Mouse (Mus musculus): ENCODE data around the gene Ensa. TPM values are rescaled to one million over a fixed set of nuclear protein-coding genes. Genes with fewer than 3 reads are reported as not detected.
A peak's percentile ranks its signal among the peaks of the same experiment; 100 is the strongest.
"Not testable (repeated sequence)": the region's sequence is repeated elsewhere in the genome, so short reads cannot be mapped to it uniquely, and the experiment has no call there.

Gene Ensa
- polyA plus RNA-seq, 1 experiment from 2014 or later, result 61.6 TPM

DNA sequence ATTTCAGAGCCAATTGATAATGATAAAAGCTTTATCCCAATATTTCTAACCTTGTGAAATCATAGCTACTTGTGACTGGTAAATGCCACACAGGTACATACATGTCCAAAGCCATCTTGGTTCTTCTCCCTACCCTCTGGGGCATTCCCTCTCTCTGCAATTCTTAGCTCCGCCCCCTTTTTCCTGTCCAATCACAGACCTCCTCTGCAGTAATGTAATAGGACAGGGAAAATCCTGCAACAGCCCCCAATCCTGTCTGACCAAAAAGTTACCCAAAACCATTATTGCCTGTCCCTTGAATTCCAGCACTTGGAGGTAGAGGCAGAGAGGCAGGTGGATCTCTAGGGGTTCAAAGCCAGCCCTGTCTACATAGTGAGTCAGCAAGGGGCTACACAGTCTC is 3.6 kb upstream of the Ensa start:
- no peak overlapping the region for H3K4me3 ChIP-seq (ENCODE audit: low read length)
- peaks cover 12% of the 10 kb centered on the region for H3K36me3 ChIP-seq (ENCODE audit: control insufficient read depth, insufficient read depth, low read length)
- H3K4me1 ChIP-seq (replicated peaks; ENCODE audit: control insufficient read depth, insufficient read depth, low read length), result peaks cover 6% of the 10 kb centered on the region
- no peak overlapping the region for H3K27ac ChIP-seq (ENCODE audit: low read length)
- no peak for ATAC-seq (ENCODE audit: low read depth)
- no peaks in the 10 kb centered on the region for H3K9me3 ChIP-seq (ENCODE audit: control insufficient read depth, low read length)
- H3K9ac ChIP-seq (ENCODE audit: low read length), result no peak overlapping the region
- WGBS, result 67% methylated on average over 1 of the region's 1 CpGs
- no peak overlapping the region for H3K4me2 ChIP-seq (ENCODE audit: low read depth, low read length)
- no peaks in the 10 kb centered on the region for H3K27me3 ChIP-seq (ENCODE audit: control insufficient read depth, insufficient read depth, low read depth, low read length)

- H3K4me2 ChIP-seq (ENCODE audit: low read depth, low read length); H3K9ac ChIP-seq (ENCODE audit: low read length); H3K27me3 ChIP-seq (ENCODE audit: control insufficient read depth, insufficient read depth, low read depth, low read length); H3K9me3 ChIP-seq (ENCODE audit: control insufficient read depth, low read length); H3K4me1 ChIP-seq (replicated peaks; ENCODE audit: control insufficient read depth, insufficient read depth, low read length); H3K4me3 ChIP-seq (ENCODE audit: low read length); H3K27ac ChIP-seq (ENCODE audit: low read length); ATAC-seq (ENCODE audit: low read depth): not testable (repeated sequence)
- WGBS, result 90% methylated on average over 19 of the region's 20 CpGs
- peaks cover 14% of the 10 kb centered on the region for H3K36me3 ChIP-seq (ENCODE audit: control insufficient read depth, insufficient read depth, low read length)
Measured at GRCm38 (mm10) chr3:95622421-95622820, 2.4 kb upstream of the Ensa start.

- ATAC-seq (ENCODE audit: low read depth), result no peak
- Histone ChIP-seq H3K36me3 (ENCODE audit: control insufficient read depth, insufficient read depth, low read length) (peaks cover 17% of the 10 kb centered on the region), H3K9me3 (ENCODE audit: control insufficient read depth, low read length) (no peaks in the 10 kb centered on the region), H3K9ac (ENCODE audit: low read length) (no peak overlapping the region), H3K27me3 (ENCODE audit: control insufficient read depth, insufficient read depth, low read depth, low read length) (no peaks in the 10 kb centered on the region), H3K4me3 (ENCODE audit: low read length) (no peak overlapping the region), H3K27ac (ENCODE audit: low read length) (no peak overlapping the region), H3K4me1 (replicated peaks; ENCODE audit: control insufficient read depth, insufficient read depth, low read length) (peaks cover 9% of the 10 kb centered on the region), H3K4me2 (ENCODE audit: low read depth, low read length) (no peak overlapping the region)
- WGBS, result 73% methylated on average over 2 of the region's 2 CpGs
Measured at GRCm38 (mm10) chr3:95623551-95623950, 1.2 kb upstream of the Ensa start.

DNA sequence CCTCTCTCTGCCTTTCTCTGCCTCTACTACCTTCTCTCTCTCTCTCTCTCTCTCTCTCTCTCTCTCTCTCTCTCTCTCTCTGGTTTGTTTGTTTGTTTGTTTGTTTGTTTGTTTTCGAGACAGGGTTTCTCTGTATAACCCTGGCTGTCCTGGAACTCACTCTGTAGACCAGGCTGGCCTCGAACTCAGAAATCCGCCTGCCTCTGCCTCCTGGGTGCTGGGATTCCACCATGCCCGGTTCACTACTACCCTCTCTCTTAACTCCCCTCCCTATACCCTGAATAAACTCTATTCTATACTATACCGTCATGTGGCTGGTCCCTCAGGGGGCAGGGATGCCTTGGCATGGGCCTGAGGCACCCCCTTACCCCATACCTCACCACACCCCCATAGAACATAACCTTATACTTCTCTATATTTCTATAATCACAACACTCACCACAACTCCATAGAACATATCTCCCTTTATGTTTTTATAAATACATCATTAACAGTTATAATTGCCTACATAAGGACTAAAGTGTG is 740 bp upstream of the Ensa start:
- H3K4me2 ChIP-seq (ENCODE audit: low read depth, low read length), result peak overlapping the region; percentile 62
- H3K9ac ChIP-seq (ENCODE audit: low read length), result peak overlapping the region; percentile 67; the same call in 1 of the 2 replicates

GRCm38 (mm10) chr3:95627763-95628162 is 3.0 kb downstream of the Ensa start:
- H3K4me2 ChIP-seq (ENCODE audit: low read depth, low read length), result no peak overlapping the region
- ATAC-seq (ENCODE audit: low read depth), result no peak
- H3K27me3 ChIP-seq (ENCODE audit: control insufficient read depth, insufficient read depth, low read depth, low read length), result no peaks in the 10 kb centered on the region
- H3K9me3 ChIP-seq (ENCODE audit: control insufficient read depth, low read length), result no peaks in the 10 kb centered on the region
- WGBS, result 77% methylated on average over 5 of the region's 5 CpGs
- H3K36me3 ChIP-seq (ENCODE audit: control insufficient read depth, insufficient read depth, low read length), result peaks cover 36% of the 10 kb centered on the region
- H3K27ac ChIP-seq (ENCODE audit: low read length), result no peak overlapping the region
- H3K4me3 ChIP-seq (ENCODE audit: low read length), result no peak overlapping the region
- H3K9ac ChIP-seq (ENCODE audit: low read length), result no peak overlapping the region
- peaks cover 9% of the 10 kb centered on the region for H3K4me1 ChIP-seq (replicated peaks; ENCODE audit: control insufficient read depth, insufficient read depth, low read length)

More for the DNA sequence above, 740 bp upstream of the Ensa start:
- H3K4me1 ChIP-seq (replicated peaks; ENCODE audit: control insufficient read depth, insufficient read depth, low read length); H3K9me3 ChIP-seq (ENCODE audit: control insufficient read depth, low read length); ATAC-seq (ENCODE audit: low read depth); H3K27me3 ChIP-seq (ENCODE audit: control insufficient read depth, insufficient read depth, low read depth, low read length): not testable (repeated sequence)
- WGBS, result 65% methylated on average over 5 of the region's 5 CpGs
- Histone ChIP-seq H3K4me3 (ENCODE audit: low read length) (peak overlapping the region; percentile 80), H3K36me3 (ENCODE audit: control insufficient read depth, insufficient read depth, low read length) (peaks cover 22% of the 10 kb centered on the region), H3K27ac (ENCODE audit: low read length) (peak overlapping the region; percentile 94)

DNA sequence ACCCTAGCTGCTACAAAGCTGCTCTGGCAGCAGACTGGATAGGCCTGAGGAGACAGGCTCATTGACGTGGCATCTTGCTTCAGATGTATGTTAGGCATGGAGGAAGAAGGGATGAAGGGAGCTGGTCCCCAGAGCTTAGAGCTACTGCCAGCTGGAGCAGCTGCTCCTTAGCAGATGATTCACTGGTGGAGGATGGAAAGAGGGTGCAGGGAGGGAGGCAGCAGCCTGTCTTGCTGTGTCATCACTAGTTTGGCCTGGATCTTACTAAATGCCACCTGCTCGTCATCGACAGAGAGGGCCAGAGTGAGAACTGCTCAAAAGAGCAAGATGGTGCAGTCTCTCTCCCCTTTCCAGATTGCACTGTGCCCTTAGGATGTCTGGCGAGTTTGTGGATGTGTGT is 5.0 kb downstream of the Ensa start:
- no peak overlapping the region for H3K4me3 ChIP-seq (ENCODE audit: low read length)
- no peak overlapping the region for H3K4me2 ChIP-seq (ENCODE audit: low read depth, low read length)
- no peak overlapping the region for H3K9ac ChIP-seq (ENCODE audit: low read length)
- no peaks in the 10 kb centered on the region for H3K27me3 ChIP-seq (ENCODE audit: control insufficient read depth, insufficient read depth, low read depth, low read length)
- WGBS, result 73% methylated on average over 4 of the region's 4 CpGs
- no peak for ATAC-seq (ENCODE audit: low read depth)
- peaks cover 9% of the 10 kb centered on the region for H3K4me1 ChIP-seq (replicated peaks; ENCODE audit: control insufficient read depth, insufficient read depth, low read length)
- H3K9me3 ChIP-seq (ENCODE audit: control insufficient read depth, low read length), result no peaks in the 10 kb centered on the region
- H3K27ac ChIP-seq (ENCODE audit: low read length), result no peak overlapping the region
- H3K36me3 ChIP-seq (ENCODE audit: control insufficient read depth, insufficient read depth, low read length), result peaks cover 46% of the 10 kb centered on the region

- H3K36me3 ChIP-seq (ENCODE audit: control insufficient read depth, insufficient read depth, low read length), result peaks cover 52% of the 10 kb centered on the region
Measured at GRCm38 (mm10) chr3:95630856-95631255, 6.1 kb downstream of the Ensa start.

DNA sequence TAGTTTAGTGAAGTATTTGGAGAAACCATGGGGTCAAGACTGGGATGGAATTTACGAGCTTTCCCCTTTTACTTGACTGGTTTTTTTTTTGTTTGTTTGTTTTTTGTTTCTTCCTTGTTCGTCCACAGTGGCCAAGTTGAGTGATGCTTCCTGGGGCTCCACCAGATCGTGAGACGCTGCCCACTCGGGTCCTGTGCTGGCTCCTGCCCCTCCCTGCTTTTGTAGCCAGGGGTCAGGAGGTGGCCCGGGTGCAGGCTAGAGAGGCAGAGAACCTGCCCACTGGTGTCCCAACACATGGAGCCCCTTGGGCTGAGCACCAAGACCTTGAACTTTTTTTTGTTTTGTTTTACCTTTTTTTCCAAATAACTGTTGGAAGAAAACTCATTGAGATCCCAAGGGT is 6.5 kb downstream of the Ensa start:
- Histone ChIP-seq H3K27ac (ENCODE audit: low read length) (no peak overlapping the region), H3K9me3 (ENCODE audit: control insufficient read depth, low read length) (no peaks in the 10 kb centered on the region), H3K4me2 (ENCODE audit: low read depth, low read length) (no peak overlapping the region), H3K4me3 (ENCODE audit: low read length) (no peak overlapping the region), H3K36me3 (ENCODE audit: control insufficient read depth, insufficient read depth, low read length) (peaks cover 52% of the 10 kb centered on the region), H3K27me3 (ENCODE audit: control insufficient read depth, insufficient read depth, low read depth, low read length) (no peaks in the 10 kb centered on the region), H3K4me1 (replicated peaks; ENCODE audit: control insufficient read depth, insufficient read depth, low read length) (peaks cover 2% of the 10 kb centered on the region), H3K9ac (ENCODE audit: low read length) (no peak overlapping the region)
- WGBS, result 59% methylated on average over 6 of the region's 6 CpGs
- ATAC-seq (ENCODE audit: low read depth), result no peak

More at GRCm38 (mm10) chr3:95630856-95631255, 6.1 kb downstream of the Ensa start:
- Histone ChIP-seq H3K27me3 (ENCODE audit: control insufficient read depth, insufficient read depth, low read depth, low read length) (no peaks in the 10 kb centered on the region), H3K9me3 (ENCODE audit: control insufficient read depth, low read length) (no peaks in the 10 kb centered on the region), H3K27ac (ENCODE audit: low read length) (no peak overlapping the region), H3K4me2 (ENCODE audit: low read depth, low read length) (no peak overlapping the region), H3K9ac (ENCODE audit: low read length) (no peak overlapping the region), H3K4me3 (ENCODE audit: low read length) (no peak overlapping the region), H3K4me1 (replicated peaks; ENCODE audit: control insufficient read depth, insufficient read depth, low read length) (peaks cover 7% of the 10 kb centered on the region)
- WGBS, result 76% methylated on average over 3 of the region's 3 CpGs
- ATAC-seq (ENCODE audit: low read depth), result no peak

DNA sequence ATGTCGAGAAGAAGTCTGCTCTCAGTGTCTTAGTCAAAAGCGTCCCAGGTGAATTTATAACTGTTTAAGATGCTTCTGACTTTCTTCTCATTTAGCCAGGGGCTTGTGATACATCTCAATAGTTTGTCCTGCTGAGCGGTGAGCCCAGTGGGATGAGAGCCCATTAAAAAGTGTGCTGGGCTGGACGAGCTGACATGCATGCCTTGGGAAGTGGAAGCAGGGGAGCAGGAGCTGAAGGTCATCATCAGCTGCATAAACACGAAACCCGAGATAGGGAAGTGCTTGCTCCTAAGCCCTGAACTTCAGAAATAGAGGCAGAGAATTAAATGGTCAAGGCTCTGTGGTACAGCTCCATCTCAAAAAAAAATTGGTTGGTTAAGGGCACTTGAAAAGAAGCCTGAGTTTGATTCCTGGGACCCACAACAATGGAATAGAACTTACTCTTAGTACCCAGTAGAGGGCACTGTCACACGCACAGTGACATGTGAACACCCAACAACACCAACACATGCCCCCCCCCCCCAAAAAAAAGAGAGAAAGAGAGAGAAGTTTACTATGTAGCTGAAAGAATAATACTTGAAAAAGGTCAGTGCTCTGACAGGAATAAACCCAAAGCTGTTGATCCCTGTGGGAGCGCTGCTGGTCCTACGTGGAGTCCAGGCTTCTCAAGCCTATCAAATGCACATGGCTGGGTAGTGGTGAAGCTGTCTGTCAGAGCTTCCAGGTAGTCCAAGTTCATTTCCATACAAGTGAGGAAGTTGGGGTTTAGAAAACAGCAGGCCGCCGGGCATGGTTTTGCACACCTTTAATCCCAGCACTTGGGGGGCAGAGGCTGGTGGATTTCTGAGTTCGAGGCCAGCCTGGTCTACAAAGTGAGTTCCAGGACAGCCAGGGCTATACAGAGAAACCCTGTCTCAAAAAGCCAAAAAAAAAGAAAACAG is 8.1 kb downstream of the Ensa start:
- peak; percentile 47; the same call in 1 of the 2 replicates for ATAC-seq (ENCODE audit: low read depth)
- H3K9me3 ChIP-seq (ENCODE audit: control insufficient read depth, low read length), result no peaks in the 10 kb centered on the region
- H3K9ac ChIP-seq (ENCODE audit: low read length), result no peak overlapping the region
- no peaks in the 10 kb centered on the region for H3K27me3 ChIP-seq (ENCODE audit: control insufficient read depth, insufficient read depth, low read depth, low read length)
- WGBS, result 67% methylated on average over 12 of the region's 12 CpGs
- no peak overlapping the region for H3K27ac ChIP-seq (ENCODE audit: low read length)
- no peak overlapping the region for H3K4me2 ChIP-seq (ENCODE audit: low read depth, low read length)
- H3K36me3 ChIP-seq (ENCODE audit: control insufficient read depth, insufficient read depth, low read length), result peaks cover 43% of the 10 kb centered on the region
- no peaks in the 10 kb centered on the region for H3K4me1 ChIP-seq (replicated peaks; ENCODE audit: control insufficient read depth, insufficient read depth, low read length)
- H3K4me3 ChIP-seq (ENCODE audit: low read length), result no peak overlapping the region
